Mouse (Mus musculus) CD4-positive helper T cell, adult 2 months (primary cell): ENCODE results near the gene Rai2.

ENCODE experiments used
- DNase-seq: peaks from one replicate; pipeline ENCODE4 v3.0.0-alpha.2; 2012; ENCODE audit warnings: low read depth, missing footprints, low spot score

Rai2 gene

DNA sequence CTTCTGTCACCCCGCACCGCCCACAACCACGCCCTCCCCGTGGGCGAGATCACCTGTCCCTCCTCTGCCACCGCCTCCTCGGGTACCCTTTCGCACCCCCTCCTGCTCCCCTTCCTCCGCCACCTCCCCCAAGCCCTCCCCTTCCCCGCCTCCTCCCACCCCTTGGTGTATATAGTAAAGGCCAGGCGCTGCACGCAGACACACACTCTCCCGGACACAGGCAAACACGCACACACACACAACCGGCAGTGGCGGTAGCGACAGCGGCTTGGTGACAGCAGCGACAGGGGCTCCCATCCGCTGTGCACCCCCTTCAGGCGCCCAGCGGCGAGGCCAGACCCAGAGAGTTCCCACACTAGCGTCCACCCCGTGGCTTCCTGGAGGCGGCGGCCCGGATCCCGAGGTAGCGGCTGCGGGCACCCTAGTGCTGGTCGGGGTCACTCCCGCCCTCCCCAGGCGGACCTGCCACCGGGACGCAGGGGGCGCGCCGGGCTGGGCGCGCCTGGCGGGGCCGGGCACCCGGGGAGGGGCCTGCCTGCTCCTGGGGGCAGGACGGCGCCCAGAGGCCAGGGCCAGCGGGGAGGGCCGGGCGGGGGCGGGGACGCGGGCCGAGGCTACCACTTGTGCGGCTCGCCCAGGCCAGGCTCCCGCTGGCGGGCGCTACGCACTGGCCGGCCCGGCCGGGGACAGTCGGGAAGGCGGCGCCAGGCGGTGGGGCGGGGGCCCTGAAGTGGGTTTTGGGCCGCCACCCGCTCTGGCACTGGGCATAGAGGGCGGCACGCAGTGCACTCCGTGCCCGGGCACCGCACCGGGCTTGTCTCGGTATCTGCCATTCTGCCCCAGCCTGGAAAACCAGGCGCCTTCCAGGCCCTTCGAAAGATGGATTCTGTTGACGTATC lies at the start of gene Rai2:
TSS of gene Rai2 (plus strand) at position 205 of the 899 bp plus-strand sequence.
- no peak for DNase-seq

DNA sequence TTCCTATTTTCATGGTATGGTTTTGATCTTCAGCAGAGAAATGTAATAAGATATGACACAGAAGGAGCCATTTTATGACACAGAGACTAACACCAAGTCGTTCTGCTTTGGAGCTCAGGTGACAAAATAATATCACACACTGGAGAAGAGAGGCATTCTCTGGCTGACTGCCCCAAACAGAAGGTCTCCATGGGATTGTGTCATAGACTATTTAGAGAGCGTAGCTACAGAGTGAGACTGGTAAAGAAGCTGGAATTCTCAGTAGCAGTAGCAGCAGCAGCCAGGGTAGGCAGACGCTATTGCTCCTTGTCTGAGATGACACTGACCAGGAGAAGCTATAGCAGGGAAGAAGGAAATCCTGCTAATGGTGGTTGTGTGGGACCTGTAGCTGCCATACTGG lies 27.5 kb upstream of the Rai2 start:
- DNase-seq, result no peak

DNA sequence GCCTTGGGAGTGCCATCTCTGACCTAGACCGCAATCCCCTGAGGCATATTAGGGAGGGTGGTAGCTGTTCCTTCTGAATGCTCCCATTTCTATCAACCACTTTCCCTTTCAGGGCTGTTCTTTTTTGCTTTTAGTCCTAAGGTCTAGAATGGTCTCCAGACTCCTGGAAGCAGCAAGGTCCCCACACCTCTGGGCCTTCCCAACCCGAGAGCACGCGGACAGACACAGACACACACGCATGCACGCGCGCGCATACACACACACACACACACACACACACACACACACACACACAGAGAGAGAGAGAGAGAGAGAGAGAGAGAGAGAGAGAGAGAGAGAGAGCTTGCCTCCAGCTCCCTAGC lies 385 bp upstream of the Rai2 start:
- DNase-seq, result no peak

DNA sequence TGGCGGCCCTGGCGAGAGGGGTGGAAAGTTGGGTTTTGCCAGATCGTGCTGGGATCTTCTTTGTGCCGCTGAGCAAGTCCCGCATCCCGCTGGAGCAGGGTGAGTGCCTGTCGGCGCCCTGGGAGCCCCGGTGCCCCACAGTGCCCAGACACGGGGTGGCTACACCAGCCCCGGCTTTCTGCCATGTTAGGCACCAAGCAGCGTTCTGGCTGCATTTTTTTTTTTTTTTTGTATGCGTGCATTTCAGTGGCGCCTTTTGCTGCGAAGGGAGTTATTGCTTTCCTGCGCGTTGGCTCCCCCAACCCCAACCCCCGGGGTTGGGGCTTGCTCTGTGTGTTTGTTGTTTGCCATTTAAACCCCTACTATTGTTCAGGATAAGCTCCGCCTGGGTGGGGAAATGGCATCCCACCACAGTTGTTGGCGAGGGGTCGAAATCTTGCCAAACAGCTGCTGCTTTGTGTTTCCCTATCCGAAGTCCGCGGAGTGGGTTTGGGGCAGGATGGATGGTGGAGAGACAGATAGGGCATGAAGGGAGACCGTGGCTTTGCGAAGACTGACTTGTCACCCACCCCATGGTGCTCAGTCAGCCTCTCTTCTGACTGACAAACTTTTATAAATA lies 1.0 kb downstream of the Rai2 start:
- no peak for DNase-seq

DNA sequence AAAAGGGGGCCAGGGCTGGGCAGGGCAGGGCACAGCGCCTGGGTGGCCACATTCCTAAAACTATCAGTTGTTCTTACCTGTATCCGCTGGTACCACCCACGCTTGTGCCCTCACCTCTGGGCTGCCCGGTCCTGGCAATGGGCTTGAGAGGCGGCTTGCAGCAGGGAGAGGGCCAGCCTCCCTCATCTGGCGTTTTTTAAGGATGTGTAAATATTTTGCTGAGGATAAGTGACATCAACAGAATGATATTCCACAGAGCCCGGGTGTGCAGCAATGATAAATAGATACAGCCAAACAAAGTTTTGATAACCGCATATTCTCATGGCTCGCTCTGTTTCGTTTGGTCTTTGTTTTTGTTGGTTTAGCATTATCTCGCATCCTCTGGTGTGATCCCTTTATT lies 1.7 kb downstream of the Rai2 start:
- DNase-seq, result no peak

DNA sequence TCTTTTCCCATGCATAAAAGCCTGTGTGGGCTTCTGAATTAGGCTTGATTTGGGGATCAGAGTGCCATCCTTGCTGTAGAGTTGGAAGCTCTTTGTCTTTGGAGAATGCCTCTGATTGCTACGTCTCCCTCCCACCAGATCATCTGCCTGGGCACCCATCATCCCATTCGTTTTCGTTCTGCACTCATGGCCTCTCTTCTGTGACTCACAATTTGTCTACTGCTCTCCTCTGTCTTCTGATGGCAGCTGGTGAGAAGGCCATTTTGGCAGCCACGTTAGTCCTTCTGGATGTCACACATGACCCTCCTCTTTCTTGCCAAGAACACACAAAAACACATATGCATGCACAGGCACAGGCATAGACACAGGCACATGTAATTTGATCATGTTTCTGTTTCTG lies 4.2 kb downstream of the Rai2 start:
- DNase-seq, result no peak

DNA sequence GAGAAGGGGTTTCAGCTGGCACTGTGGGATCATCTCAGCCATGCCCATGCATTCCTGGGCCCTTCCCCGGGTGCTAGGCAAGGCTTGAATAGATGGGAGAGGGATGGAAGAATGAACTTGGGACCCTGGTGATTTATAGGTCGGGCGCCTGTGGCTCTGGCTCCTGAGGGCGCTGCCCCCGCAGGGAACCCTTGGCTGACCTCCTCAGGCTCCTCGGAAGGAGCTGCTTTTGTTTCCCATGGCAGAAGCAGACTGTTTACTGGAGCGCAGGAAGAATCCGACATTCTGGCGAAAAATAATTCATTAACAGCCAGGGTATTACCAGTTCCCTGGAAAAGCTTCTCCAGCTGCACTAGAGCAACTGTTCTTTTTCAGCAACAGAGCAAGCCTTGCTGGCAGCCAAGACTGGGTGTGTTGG lies 6.5 kb downstream of the Rai2 start:
- DNase-seq, result no peak

DNA sequence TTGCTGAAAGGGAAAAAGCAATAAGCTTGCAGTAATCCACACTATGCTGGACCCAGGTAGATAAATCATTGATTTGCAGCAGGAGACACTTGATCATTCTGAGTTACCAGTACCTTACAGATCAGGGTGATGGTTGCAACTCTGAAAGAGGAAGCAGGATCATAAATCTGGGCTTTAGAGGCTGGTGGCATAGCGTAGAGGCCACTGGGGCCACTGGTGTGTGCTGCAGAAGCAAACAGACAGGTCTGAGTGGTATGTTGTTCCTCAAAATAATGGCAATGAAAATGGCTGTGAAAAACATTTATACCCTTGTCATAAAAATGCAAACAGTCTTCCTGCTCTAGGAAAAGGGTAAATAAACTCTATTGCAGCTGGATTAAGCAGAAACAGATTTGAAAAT lies 9.4 kb downstream of the Rai2 start:
- no peak for DNase-seq

DNA sequence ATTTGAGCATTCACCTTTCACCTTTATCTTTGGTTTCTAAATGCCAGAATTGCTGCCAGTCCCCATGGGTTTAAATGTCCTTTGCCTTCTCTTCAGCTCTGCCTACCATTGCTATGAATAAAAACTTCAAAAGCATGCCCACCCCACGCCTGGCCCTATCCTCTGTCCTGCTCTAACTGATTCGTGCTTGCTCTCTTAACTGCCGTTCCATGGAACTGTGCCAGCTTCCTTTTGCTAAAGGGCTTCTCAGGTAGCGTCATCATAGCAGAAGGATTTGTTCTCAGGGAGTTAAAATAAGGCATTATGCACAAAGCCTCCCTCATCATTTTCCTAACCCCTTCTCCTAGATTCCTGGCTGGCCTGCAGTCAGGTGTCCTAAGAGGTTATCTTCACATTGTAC lies 11.6 kb downstream of the Rai2 start:
- DNase-seq, result no peak

DNA sequence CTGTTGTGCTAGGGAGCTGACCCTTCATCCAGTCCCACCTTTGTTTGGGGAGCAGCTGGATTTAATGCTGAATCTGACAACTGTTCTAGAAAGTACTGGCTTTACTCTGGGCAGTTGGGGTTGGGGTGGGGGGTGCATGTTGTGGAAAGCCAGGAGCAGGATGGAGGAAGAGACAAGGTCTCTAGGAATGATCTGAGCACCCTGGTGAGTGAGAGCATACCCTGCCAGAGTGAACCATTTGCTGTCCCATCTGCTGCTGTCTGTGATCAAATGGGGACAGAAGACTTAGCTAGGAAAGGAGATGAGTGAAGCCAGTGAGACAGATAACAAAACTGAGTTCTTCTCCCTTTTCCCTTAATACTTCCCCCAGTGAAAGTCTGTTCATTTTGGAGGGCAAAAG lies 13.2 kb downstream of the Rai2 start:
- DNase-seq, result no peak

DNA sequence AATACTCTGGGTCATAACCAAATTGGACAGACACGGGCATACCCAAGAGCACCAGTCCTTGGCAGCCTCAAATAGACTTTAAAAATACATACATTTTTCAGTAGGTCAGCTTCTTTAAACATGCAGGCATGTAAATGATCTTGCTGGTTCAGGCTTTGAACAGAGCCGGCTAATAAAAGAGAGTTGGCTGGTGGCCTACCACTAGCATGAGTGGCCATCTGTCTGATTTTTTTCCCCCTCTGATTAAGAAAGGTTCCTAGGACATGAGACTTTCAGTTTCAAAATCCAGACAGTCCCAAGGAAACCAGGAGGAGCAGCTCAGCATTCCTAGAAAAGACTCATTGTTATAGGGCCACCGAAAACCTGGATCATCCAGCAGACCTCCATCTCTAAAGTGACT lies 15.0 kb downstream of the Rai2 start:
- no peak for DNase-seq

DNA sequence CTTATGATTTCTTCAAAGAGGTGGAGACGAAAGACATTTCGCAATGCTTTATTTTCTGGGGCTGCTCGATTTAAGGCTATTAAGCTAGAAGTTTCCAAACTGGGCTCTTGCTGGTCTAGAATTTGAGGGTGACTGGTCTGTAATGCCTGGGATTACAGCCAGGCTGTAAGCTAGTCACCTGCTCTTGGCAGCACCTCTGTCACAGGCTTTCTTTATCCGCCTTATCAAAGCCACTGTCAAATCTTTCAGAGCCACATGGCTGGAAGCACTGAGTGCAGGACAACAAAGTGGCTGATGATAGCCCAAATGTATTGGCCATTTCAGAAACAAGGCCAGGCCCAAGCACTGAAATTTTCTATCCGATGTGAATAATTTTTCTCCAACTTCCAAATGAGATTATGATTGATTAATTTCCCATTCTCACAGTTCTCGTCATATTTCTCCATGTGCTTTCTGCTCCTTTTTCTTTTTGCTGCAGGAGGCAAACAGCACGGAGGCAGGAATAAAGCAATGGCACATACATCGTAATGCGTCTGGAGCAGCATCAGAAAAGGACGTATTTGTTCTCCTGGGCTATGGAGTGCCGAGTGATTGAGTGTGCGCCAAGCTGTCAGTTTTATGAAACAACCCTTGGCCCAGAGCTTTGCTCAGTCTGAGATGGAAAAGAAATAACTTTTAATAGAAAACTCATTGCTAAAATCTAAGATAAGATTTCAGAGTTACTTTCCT lies 16.9 kb downstream of the Rai2 start:
- DNase-seq, result no peak

DNA sequence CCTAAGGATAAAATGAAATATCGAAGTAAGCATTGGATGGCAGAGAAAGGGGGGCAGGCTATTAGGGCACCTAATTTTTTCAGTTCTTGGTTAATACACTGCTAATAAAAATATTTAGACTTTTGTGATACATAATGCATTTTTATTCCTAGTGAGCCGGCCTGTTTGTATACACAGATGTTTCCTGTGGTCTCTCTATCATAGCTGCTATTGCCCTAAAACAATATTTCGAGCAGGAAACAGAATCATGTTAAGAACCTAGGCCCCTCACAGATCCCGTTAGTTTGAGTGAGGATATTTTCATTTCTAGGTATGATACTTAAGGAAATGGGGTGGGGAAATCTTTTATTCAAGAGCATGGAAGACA lies 17.4 kb downstream of the Rai2 start:
- no peak for DNase-seq

DNA sequence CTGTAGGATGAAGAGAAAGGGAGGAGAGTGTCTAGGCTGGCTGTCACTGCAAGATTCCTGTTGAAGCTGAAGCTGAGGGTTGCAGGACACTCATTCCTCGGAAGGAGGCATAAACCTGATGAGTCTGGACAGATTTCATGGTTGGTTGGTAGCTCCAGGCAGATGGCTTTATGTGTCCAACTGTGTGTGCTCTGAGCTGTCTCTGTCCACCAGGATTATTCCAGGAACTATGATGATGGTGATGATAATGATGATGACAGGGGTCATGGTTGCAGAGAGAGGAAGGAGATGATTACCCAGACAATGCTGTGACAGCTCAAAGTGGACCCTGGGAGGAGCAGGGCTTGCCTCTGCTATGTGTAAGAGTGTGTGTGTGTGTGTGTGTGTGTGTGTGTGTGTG lies 22.5 kb downstream of the Rai2 start:
- no peak for DNase-seq

DNA sequence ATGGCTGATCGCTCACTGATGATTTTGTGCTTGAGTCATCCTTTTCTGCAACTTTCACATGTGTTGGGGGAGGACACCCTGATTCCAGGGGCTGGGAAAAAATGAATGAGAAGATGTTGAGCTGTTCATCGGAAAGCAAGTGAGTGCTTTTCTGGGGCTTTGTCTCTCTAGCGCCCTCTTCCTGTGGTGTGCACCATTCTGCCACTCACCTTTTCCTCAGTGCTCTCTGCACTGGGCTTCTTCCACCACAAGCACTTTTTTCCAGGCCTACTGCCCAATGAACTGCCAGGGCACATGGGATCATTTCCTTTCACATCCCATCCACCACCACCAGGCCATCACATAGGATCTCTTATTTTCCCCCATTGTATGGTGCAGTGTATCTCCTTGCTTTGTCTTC lies 26.2 kb downstream of the Rai2 start:
- no peak for DNase-seq

DNA sequence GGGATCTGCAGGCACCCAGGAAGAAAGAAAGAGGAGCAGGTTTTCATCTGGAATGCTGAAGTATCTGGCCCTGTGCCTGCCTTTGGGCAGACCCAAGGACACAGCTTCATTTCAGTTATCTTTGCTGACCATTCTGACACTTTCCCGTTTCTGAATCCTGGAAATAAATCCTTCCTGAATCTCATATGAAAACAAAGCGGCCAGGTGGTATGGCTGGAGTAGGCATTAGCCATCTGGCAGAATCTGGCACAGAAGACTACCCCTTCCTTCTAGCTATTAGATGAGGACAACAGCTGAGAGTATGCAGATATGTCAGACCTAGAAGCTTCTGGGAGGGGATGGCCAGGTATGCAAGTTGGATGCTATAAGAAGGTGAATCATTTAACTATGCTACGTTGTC lies 28.4 kb downstream of the Rai2 start:
- no peak for DNase-seq

DNA sequence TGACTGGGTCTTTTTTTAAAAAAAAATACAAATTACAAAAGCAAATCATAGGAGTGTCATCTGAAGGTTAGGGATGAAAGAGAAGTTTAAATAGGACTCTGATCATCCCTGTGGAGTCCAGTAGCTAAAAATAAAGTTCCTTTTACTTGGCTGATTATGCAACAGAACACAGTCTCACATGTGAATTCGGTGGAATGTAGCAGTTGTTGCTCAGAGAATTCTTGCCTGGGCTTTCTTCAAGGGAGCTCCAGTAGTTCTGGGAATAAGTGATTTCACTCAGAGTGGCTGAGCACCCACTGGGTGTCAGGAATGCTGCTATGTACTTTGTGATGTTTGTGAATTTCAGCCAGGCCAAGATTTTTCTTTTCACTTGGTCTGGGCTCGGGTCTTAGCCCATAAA lies 30.5 kb downstream of the Rai2 start:
- no peak for DNase-seq

DNA sequence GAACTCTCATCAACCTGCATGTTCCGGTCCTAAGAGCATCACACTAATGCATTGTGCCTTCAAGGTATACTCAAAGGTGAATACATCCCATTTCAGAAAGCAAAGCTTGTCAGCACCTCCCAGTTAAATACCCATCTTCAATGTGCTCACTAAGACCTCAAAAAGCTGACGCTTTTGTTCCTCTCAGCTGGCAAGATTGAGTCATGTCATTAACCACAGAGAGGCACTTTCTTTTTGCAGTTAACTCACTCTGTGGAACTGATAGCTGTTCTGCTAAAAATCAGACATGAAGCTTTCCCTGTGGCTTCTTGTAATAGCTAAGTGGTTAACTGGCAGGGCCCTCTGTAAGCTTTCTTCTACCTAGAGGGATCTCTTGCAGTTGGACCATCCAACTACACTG lies 36.6 kb downstream of the Rai2 start:
- no peak for DNase-seq

DNA sequence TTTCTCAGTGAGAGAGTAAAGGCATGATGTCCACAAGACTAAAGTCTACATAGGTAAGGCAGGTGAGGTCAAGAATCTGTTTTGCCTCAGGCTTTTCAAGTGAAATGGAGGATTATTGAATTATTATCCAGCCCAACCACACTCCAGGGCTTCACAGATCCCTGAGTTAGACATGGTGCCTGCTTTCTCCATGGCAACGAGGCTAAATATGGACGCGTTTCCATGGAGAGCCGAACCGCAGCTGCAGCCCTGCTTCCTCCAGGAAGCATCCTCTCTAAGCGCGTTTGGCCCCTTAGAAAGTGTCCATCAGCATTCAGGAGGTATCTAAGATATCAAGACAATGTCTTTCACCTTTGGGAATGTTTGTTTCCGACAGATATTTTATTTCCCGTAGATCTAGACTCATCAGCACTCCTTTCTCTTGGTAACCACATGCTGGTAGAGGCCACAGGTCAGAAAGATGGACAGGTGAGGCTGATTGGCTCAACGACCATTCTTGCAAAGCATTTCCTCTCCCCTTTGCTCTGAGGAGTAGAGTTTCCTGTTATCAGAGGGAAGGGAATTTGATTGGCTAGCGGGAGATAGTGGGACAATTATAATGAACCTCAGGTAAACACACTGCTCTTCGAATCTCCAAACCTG lies 59.6 kb downstream of the Rai2 start:
- no peak for DNase-seq

DNA sequence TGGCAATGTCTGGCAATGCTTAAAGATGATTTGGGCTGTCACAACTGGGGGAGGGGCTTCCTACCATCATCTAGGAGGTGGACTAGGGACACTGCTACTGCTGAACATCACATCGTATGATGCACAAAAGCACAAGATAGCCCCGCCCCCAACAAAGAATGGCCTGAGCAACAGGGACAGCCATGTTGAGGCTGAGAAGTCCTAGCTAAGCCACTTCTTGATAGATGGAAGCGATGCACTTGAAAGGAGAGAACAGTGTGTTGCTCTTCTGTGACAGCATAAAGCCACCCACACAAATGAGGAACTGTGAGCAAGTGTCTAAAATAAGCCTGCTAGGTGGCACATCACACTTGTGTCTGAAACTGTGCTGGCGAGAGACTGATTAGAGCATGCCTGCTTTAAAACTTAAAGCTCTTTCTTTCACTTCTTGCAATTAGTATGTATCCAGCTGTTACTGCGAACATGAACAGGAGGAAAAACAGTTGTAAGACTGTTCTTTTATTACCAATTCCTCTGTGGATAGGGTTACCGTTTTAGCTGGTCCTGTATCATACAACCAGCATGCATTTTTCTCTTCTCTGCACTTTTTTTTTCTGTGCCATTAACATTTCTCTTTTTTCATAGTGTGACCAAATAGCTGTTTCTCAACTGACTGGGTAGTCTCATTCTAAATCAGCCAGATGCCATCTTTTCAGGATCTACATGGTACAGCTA lies 63.6 kb downstream of the Rai2 start:
- no peak for DNase-seq

DNA sequence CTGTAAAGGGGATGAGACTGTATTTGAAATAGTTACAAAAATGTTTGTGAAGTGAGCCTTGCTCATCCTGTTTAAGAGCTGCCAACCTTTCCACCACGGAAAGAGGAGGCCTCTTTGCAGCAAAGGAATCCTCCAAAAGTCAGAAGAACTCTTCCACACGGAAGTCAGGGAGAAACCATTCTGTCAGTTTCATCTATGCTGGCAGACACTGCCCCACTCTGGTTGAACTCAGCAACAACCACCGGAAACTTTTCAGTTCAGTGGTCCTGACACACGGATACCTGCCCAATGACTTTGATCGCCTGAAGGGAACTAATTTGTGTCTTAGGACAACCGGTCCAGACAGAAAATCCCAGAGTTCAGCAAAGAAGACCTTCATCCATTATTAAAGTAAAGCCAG lies 73.3 kb downstream of the Rai2 start:
- DNase-seq, result no peak

DNA sequence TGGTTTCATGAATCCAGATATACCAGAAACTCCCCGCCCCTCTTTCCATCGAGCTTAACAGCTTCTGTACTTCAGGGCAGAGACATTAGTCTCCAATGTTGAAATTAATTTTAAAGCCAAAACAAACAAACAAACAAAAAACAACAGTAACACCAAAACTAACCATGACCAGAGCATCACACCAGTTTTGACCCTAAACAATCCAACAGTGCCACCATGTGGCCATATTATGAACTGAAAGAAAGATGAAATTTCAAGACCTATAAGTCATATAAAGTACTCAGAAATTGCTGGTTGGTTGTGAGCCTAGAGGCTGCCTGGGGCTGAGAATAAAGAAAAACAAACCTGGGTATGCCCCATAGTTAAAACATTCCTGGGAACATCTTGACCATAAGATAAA lies 109.3 kb downstream of the Rai2 start:
- peak; percentile 7 for DNase-seq
